Mouse (Mus musculus) left cerebral cortex, adult 6 months (tissue): ENCODE measurements around the gene Ankrd40. TPM values are rescaled to one million over a fixed set of nuclear protein-coding genes. Genes with fewer than 3 reads are reported as not detected.

ENCODE experiments used
- long read RNA-seq, 2 experiments: library from polyadenylated mRNA; unstranded; transcript quantifications; one replicate each; pipeline ENCODE4 v2.0.0; 2019 to 2020
- polyA plus RNA-seq: library from polyadenylated mRNA; unstranded; fragments of <200 nt; fragmentation: Nextera tagmentation; gene quantifications from 2 replicates; pipeline ENCODE4 v1.2.3, GENCODE M21; 2021

The Ankrd40 gene
- 26.0 and 30.8 TPM in 2 replicates for polyA plus RNA-seq
- long read RNA-seq, experiment 1, transcript Ankrd40-203 (5 exons, 3,487 nt): major isoform, 177 of 248 reads
- long read RNA-seq, experiment 1, partial matches to known transcripts: 42 of 248 reads
- long read RNA-seq, experiment 1, other reads (novel, unspliced or antisense): 25 of 248 reads
- long read RNA-seq, experiment 2, transcript Ankrd40-203 (5 exons, 3,487 nt): major isoform, 30 of 64 reads
- long read RNA-seq, experiment 2, partial matches to known transcripts: 10 of 64 reads
- long read RNA-seq, experiment 2, other reads (novel, unspliced or antisense): 20 of 64 reads

GRCm38 (mm10) chr11:94327693-94328643, at the start of gene Ankrd40:
Gene Ankrd40 (plus strand): TSS chr11:94328001.

GRCm38 (mm10) chr11:94281199-94282181, 46.3 kb upstream of the Ankrd40 start, which contains the start of gene Gm21885:
Gene Gm21885 (plus strand): TSS chr11:94281873.

GRCm38 (mm10) chr11:94321931-94322400, 5.8 kb upstream of the Ankrd40 start, which contains the start of gene Luc7l3:
Gene Luc7l3 (minus strand): TSS chr11:94321988.

Other genes with a start within 250 kb of the Ankrd40 start
- 12.5 and 27.8 TPM in 2 replicates for gene Tob1, start 116.5 kb upstream of the Ankrd40 start, polyA plus RNA-seq
- gene Wfikkn2, start 82.0 kb upstream of the Ankrd40 start, polyA plus RNA-seq: 0.30 and 0.40 TPM in 2 replicates
- gene Gm21885, start 46.1 kb upstream of the Ankrd40 start, polyA plus RNA-seq: not detected in 2 replicates
- 25.9 and 26.5 TPM in 2 replicates for gene Luc7l3, start 6.0 kb upstream of the Ankrd40 start, polyA plus RNA-seq
- 1.4 and 1.6 TPM in 2 replicates for gene Abcc3, start 65.0 kb downstream of the Ankrd40 start, polyA plus RNA-seq
- gene Cacna1g, start 146.2 kb downstream of the Ankrd40 start, polyA plus RNA-seq: 6.8 and 7.1 TPM in 2 replicates
- 0.16 and 0.25 TPM in 2 replicates for gene Spata20, start 158.2 kb downstream of the Ankrd40 start, polyA plus RNA-seq
- 0.50 and 0.56 TPM in 2 replicates for gene Epn3, start 172.0 kb downstream of the Ankrd40 start, polyA plus RNA-seq
- 0.97 and 0.98 TPM in 2 replicates for gene Mycbpap, start 193.7 kb downstream of the Ankrd40 start, polyA plus RNA-seq
- gene Rsad1, start 221.3 kb downstream of the Ankrd40 start, polyA plus RNA-seq: 4.5 and 5.5 TPM in 2 replicates
- not detected in 2 replicates for gene Chad, start 237.0 kb downstream of the Ankrd40 start, polyA plus RNA-seq